Comparison of ENCODE assay signal across 8 mouse cellular contexts in the genomic region with DNA sequence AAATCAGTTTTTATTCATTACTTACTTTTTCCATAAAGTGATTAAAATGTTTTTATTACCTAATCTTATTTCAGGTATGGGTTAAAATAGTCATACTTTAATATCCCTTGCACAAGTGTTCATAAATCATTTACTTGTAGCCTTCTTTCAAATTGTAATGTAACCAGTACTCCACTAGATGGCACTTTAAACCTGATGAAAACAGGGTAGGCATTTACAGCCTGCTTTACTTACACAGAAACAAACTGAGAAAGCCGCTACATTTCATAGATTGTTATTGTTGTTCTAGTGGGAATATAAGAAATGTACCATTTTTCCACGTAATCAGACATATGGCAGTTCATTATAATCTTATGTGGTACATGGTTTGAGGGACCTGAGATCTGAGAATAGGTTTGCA. TPM values are rescaled to one million over a fixed set of nuclear protein-coding genes. Genes with fewer than 3 reads are reported as not detected.
A peak's percentile ranks its signal among the peaks of the same experiment; 100 is the strongest.
DNase-seq lines count a peak whose midpoint lies in the region; ATAC-seq lines count a peak whose summit lies in the region.

No protein-coding gene starts in this region.

- no peaks in the 10 kb centered on the region for H3K27me3 ChIP-seq in lung, embryonic 16.5 days (ENCODE audit: control insufficient read depth, insufficient read depth, low read depth, low read length)
- no peaks in the 10 kb centered on the region for H3K27me3 ChIP-seq in neural tube, embryonic 12.5 days (replicated peaks)

- H3K4me3 ChIP-seq in lung, embryonic 16.5 days (ENCODE audit: low read length) = no peak overlapping the region
- H3K4me3 ChIP-seq in neural tube, embryonic 12.5 days = no peak overlapping the region

- DNase-seq in cerebellum, adult 8-10 months = peak; percentile 23
- DNase-seq in cerebellum, postnatal 36 days = no peak
- no peak for DNase-seq in lung, postnatal 4 days
- DNase-seq in ovary, postnatal 10 days (ENCODE audit: low spot score) = no peak
- DNase-seq in layer of hippocampus, adult 9-11 months = no peak

- H3K4me1 ChIP-seq in lung, embryonic 16.5 days (replicated peaks; ENCODE audit: control insufficient read depth, insufficient read depth, low read length) = no peaks in the 10 kb centered on the region
- peaks cover 4% of the 10 kb centered on the region; the same call in 1 of the 2 replicates for H3K4me1 ChIP-seq in neural tube, embryonic 12.5 days

- 18% methylated on average over 2 of the region's 2 CpGs for WGBS in lung, embryonic 16.5 days
- WGBS in neural tube, embryonic 12.5 days = 30% methylated on average over 2 of the region's 2 CpGs

- H3K9ac ChIP-seq in lung, embryonic 16.5 days (ENCODE audit: low read length) = no peak overlapping the region
- no peak overlapping the region for H3K9ac ChIP-seq in neural tube, embryonic 12.5 days

- no peak overlapping the region for H3K4me2 ChIP-seq in lung, embryonic 16.5 days (ENCODE audit: low read depth, low read length)
- H3K4me2 ChIP-seq in neural tube, embryonic 12.5 days (replicated peaks) = no peak overlapping the region

- H3K27ac ChIP-seq in lung, embryonic 16.5 days (ENCODE audit: low read length) = no peak overlapping the region
- H3K27ac ChIP-seq in neural tube, embryonic 12.5 days = no peak overlapping the region

- no peaks in the 10 kb centered on the region for H3K36me3 ChIP-seq in lung, embryonic 16.5 days (ENCODE audit: control insufficient read depth, insufficient read depth, low read length)
- 0 out of 2 replicates have a peak, but pooled peaks cover 3% of the 10 kb centered on the region for H3K36me3 ChIP-seq in neural tube, embryonic 12.5 days

- ATAC-seq in lung, embryonic 16.5 days (ENCODE audit: low read depth) = peak; percentile 41; the same call in 1 of the 2 replicates
- ATAC-seq in granulocyte monocyte progenitor cell, adult 5-6 weeks (replicated peaks; ENCODE audit: poor library complexity, severe bottlenecking) = peak; percentile 92
- ATAC-seq in neural tube, embryonic 12.5 days (ENCODE audit: low FRiP score, low read depth) = peak; percentile 51

- no peaks in the 10 kb centered on the region for H3K9me3 ChIP-seq in lung, embryonic 16.5 days (ENCODE audit: control insufficient read depth, low read length)
- no peaks in the 10 kb centered on the region for H3K9me3 ChIP-seq in neural tube, embryonic 12.5 days

RNA-seq across cellular contexts. Expression of gene Vps50, which starts 11.6 kb away (rescaled TPM):
- 26.6 and 30.3 TPM in 2 replicates for polyA plus RNA-seq in lung, embryonic 16.5 days (2015; fragmentation: Nextera tagmentation; extraction: Ambion mirVana)
- total RNA-seq in granulocyte monocyte progenitor cell, adult 5-6 weeks (2014; fragmentation: Nextera tagmentation) = 29.3 and 37.3 TPM in 2 replicates
- 43.4 and 51.6 TPM in 2 replicates for total RNA-seq in granulocyte monocyte progenitor cell, adult 5-6 weeks (2017)
- 41.2 and 44.5 TPM in 2 replicates for polyA plus RNA-seq in neural tube, embryonic 12.5 days (2016; fragmentation: Nextera tagmentation; extraction: Ambion mirVana)

RNA-seq across cellular contexts. Expression of gene Hepacam2, which starts 11.7 kb away (rescaled TPM):
- polyA plus RNA-seq in lung, embryonic 16.5 days (2015; fragmentation: Nextera tagmentation; extraction: Ambion mirVana) = 0.26 and 0.60 TPM in 2 replicates
- not detected in 2 replicates for total RNA-seq in granulocyte monocyte progenitor cell, adult 5-6 weeks (2014; fragmentation: Nextera tagmentation)
- 0.39 TPM in 1 of 2 replicates, not detected in the other for total RNA-seq in granulocyte monocyte progenitor cell, adult 5-6 weeks (2017)
- 1.0 and 1.9 TPM in 2 replicates for polyA plus RNA-seq in neural tube, embryonic 12.5 days (2016; fragmentation: Nextera tagmentation; extraction: Ambion mirVana)

Comparison
In these comparisons a context has a peak if more than half of its experiments do, and no peak if none do; other contexts are left out.
1. ATAC-seq: peak in every context shown above with its lines; median percentile 92 in granulocyte monocyte progenitor cell, adult 5-6 weeks; 51 in neural tube, embryonic 12.5 days; 41 in lung, embryonic 16.5 days.